Mouse (Mus musculus) hindbrain, embryonic 14.5 days (tissue): ENCODE measurements around the gene Ccdc58. TPM values are rescaled to one million over a fixed set of nuclear protein-coding genes. Genes with fewer than 3 reads are reported as not detected.
"Not testable (repeated sequence)": the region's sequence is repeated elsewhere in the genome, so short reads cannot be mapped to it uniquely, and the experiment has no call there.

Experiments used
- ATAC-seq: fragments of 200-750 bp; cut with Nextera tagmentation; 2 replicates; pipeline ENCODE4 v1.8.0; 2017; ENCODE audit warnings: moderate number of reproducible peaks, mild to moderate bottlenecking, moderate TSS enrichment, moderate library complexity; ENCODE audit not compliant: low FRiP score
- DNase-seq: peaks from one replicate; pipeline ENCODE4 v3.0.0-alpha.2; 2015; ENCODE audit warnings: low spot score
- H3K27ac ChIP-seq: fragments of 300-500 bp; sonication (generic); 2 replicates; pipeline ENCODE4 v1.5.1; 2014; ENCODE audit warnings: mild to moderate bottlenecking, moderate library complexity
- H3K27me3 ChIP-seq: fragments of 300-500 bp; sonication (generic); 2 replicates; pipeline ENCODE4 v1.6.1; 2014; ENCODE audit warnings: mild to moderate bottlenecking, low read length, mixed read lengths; ENCODE audit not compliant: control insufficient read depth, insufficient read depth
- H3K36me3 ChIP-seq: fragments of 300-500 bp; sonication (generic); replicated peaks from 2 replicates; pipeline ENCODE4 v1.6.1; 2014; ENCODE audit not compliant: control insufficient read depth, insufficient read depth
- H3K4me1 ChIP-seq: fragments of 300-500 bp; sonication (generic); replicated peaks from 2 replicates; pipeline ENCODE4 v1.6.1; 2014; ENCODE audit warnings: antibody characterized with exemption, low read length, mixed read lengths; ENCODE audit not compliant: control insufficient read depth, insufficient read depth
- H3K4me2 ChIP-seq: fragments of 300-500 bp; sonication (generic); replicated peaks from 2 replicates; pipeline ENCODE4 v1.6.1; 2014; ENCODE audit warnings: mild to moderate bottlenecking, moderate library complexity
- H3K4me3 ChIP-seq: fragments of 300-500 bp; sonication (generic); replicated peaks from 2 replicates; pipeline ENCODE4 v1.5.1; 2014; ENCODE audit warnings: mild to moderate bottlenecking, low read length
- H3K9ac ChIP-seq: fragments of 300-500 bp; sonication (generic); 2 replicates; pipeline ENCODE4 v1.6.1; 2014
- H3K9me3 ChIP-seq: fragments of 300-500 bp; sonication (generic); 2 replicates; pipeline ENCODE4 v1.6.1; 2016; ENCODE audit warnings: low read length; ENCODE audit not compliant: control insufficient read depth
- WGBS: fragments of 180-500 bp; shearing (Covaris S2); extraction: QIAGEN DNeasy Blood & Tissue Kit; methylation state at CpG from one replicate; pipeline ENCODE4 v1.1.7; 2014; 5-methylcytosine and 5-hydroxymethylcytosine counted together
- polyA plus RNA-seq: library from polyadenylated mRNA; unstranded; fragments of >200 nt; fragmentation: Nextera tagmentation; extraction: Ambion mirVana; gene quantifications from 2 replicates; pipeline ENCODE4 v1.2.1, GENCODE M21; 2014

Gene Ccdc58
- polyA plus RNA-seq: 25.8 and 26.8 TPM in 2 replicates

- Histone ChIP-seq H3K4me1 (peaks cover 19% of the 10 kb centered on the region), H3K27me3 (no peaks in the 10 kb centered on the region), H3K27ac (peak within 1 kb of the TSS; percentile 100), H3K4me2 (peak within 1 kb of the TSS; percentile 85), H3K36me3 (no peaks in the 10 kb centered on the region), H3K9ac (peak within 1 kb of the TSS; percentile 90), H3K9me3 (no peaks in the 10 kb centered on the region), H3K4me3 (peak within 1 kb of the TSS; percentile 76)
- DNase-seq: peak; percentile 90
- ATAC-seq: peak; percentile 97
- under 1% methylated on average over 78 of the region's 81 CpGs for WGBS
Measured at GRCm38 (mm10) chr16:36071450-36072379, at the start of gene Ccdc58, which contains the start of gene Fam162a. TSS of gene Ccdc58 (plus strand) at chr16:36071685. TSS of gene Fam162a (minus strand) at chr16:36071594.

- H3K9me3 ChIP-seq, H3K27ac ChIP-seq, H3K27me3 ChIP-seq, H3K4me2 ChIP-seq, H3K4me3 ChIP-seq, H3K9ac ChIP-seq, H3K4me1 ChIP-seq, DNase-seq, ATAC-seq: not testable (repeated sequence)
- WGBS: 89% methylated on average over 1 of the region's 2 CpGs
- peaks cover 55% of the 10 kb centered on the region for H3K36me3 ChIP-seq
Measured at GRCm38 (mm10) chr16:36028120-36028519, 43.4 kb upstream of the Ccdc58 start.

- H3K4me2 ChIP-seq: peak within 1 kb of the TSS; percentile 69
Measured at GRCm38 (mm10) chr16:36040640-36041624, 30.6 kb upstream of the Ccdc58 start, which contains the start of gene Wdr5b. TSS of gene Wdr5b (plus strand) at chr16:36041190.

GRCm38 (mm10) chr16:36041625-36042020, 29.9 kb upstream of the Ccdc58 start:
- Histone ChIP-seq H3K9me3 (no peaks in the 10 kb centered on the region), H3K4me3 (peak overlapping the region; percentile 50), H3K4me1 (peaks cover 21% of the 10 kb centered on the region), H3K36me3 (peaks cover 42% of the 10 kb centered on the region), H3K27ac (peak overlapping the region; percentile 73), H3K27me3 (no peaks in the 10 kb centered on the region), H3K4me2 (peak overlapping the region; percentile 69), H3K9ac (peak overlapping the region; percentile 66)
- ATAC-seq (no peak), DNase-seq (no peak)
- WGBS: 33% methylated on average over 11 of the region's 11 CpGs

More at GRCm38 (mm10) chr16:36040640-36041624, 30.6 kb upstream of the Ccdc58 start, which contains the start of gene Wdr5b:
- 2% methylated on average over 39 of the region's 39 CpGs for WGBS
- Histone ChIP-seq H3K9me3 (no peaks in the 10 kb centered on the region), H3K9ac (peak within 1 kb of the TSS; percentile 66), H3K27me3 (no peaks in the 10 kb centered on the region), H3K27ac (peak within 1 kb of the TSS; percentile 73), H3K4me3 (peak within 1 kb of the TSS; percentile 50), H3K36me3 (peaks cover 43% of the 10 kb centered on the region), H3K4me1 (peaks cover 21% of the 10 kb centered on the region)
- ATAC-seq (peak; percentile 98), DNase-seq (peak; percentile 98)

GRCm38 (mm10) chr16:36043073-36043472, 28.4 kb upstream of the Ccdc58 start:
- no peak for ATAC-seq
- H3K4me2 ChIP-seq: no peak overlapping the region

GRCm38 (mm10) chr16:36043964-36044363, 27.5 kb upstream of the Ccdc58 start:
- H3K9me3 ChIP-seq: no peaks in the 10 kb centered on the region
- ATAC-seq: no peak
- no peak overlapping the region for H3K9ac ChIP-seq
- H3K4me3 ChIP-seq: no peak overlapping the region
- 91% methylated on average over 4 of the region's 4 CpGs for WGBS
- peaks cover 21% of the 10 kb centered on the region for H3K4me1 ChIP-seq
- H3K27me3 ChIP-seq: no peaks in the 10 kb centered on the region
- no peak for DNase-seq
- H3K27ac ChIP-seq: no peak overlapping the region
- no peak overlapping the region for H3K4me2 ChIP-seq
- H3K36me3 ChIP-seq: peaks cover 44% of the 10 kb centered on the region

More at GRCm38 (mm10) chr16:36043073-36043472, 28.4 kb upstream of the Ccdc58 start:
- WGBS: 89% methylated on average over 10 of the region's 10 CpGs
- Histone ChIP-seq H3K36me3 (peaks cover 35% of the 10 kb centered on the region), H3K9ac (no peak overlapping the region), H3K27me3 (no peaks in the 10 kb centered on the region), H3K9me3 (no peaks in the 10 kb centered on the region), H3K27ac (no peak overlapping the region), H3K4me1 (peaks cover 21% of the 10 kb centered on the region), H3K4me3 (no peak overlapping the region)
- DNase-seq: no peak

- Histone ChIP-seq H3K27me3 (no peaks in the 10 kb centered on the region), H3K4me3 (no peak overlapping the region), H3K4me1 (peaks cover 4% of the 10 kb centered on the region; the same call in 1 of the 2 replicates), H3K27ac (no peak overlapping the region), H3K36me3 (peaks cover 71% of the 10 kb centered on the region), H3K9me3 (no peaks in the 10 kb centered on the region), H3K4me2 (no peak overlapping the region), H3K9ac (no peak overlapping the region)
- WGBS: 95% methylated on average over 4 of the region's 4 CpGs
- DNase-seq: no peak
- ATAC-seq: no peak
Measured at GRCm38 (mm10) chr16:36047538-36047937, 23.9 kb upstream of the Ccdc58 start.

GRCm38 (mm10) chr16:36051491-36051890, 20.0 kb upstream of the Ccdc58 start:
- no peak for DNase-seq
- H3K4me2 ChIP-seq: no peak overlapping the region
- no peaks in the 10 kb centered on the region for H3K4me1 ChIP-seq
- H3K9ac ChIP-seq: no peak overlapping the region
- no peaks in the 10 kb centered on the region for H3K9me3 ChIP-seq
- H3K36me3 ChIP-seq: peaks cover 39% of the 10 kb centered on the region
- no peak overlapping the region for H3K27ac ChIP-seq
- no peaks in the 10 kb centered on the region for H3K27me3 ChIP-seq
- 91% methylated on average over 6 of the region's 6 CpGs for WGBS
- no peak for ATAC-seq
- H3K4me3 ChIP-seq: no peak overlapping the region
